Mouse (Mus musculus) hindbrain, embryonic 10.5 days (tissue): Measurements from ENCODE around the gene Calcb. TPM values are rescaled to one million over a fixed set of nuclear protein-coding genes. Genes with fewer than 3 reads are reported as not detected.
A peak's percentile ranks its signal among the peaks of the same experiment; 100 is the strongest.
"Not testable (repeated sequence)": the region's sequence is repeated elsewhere in the genome, so short reads cannot be mapped to it uniquely, and the experiment has no call there.

Source experiments
- DNase-seq: peaks from one replicate; pipeline ENCODE4 v3.0.0-alpha.2; 2017; ENCODE audit warnings: low spot score
- H3K27ac ChIP-seq: fragments of 300-500 bp; sonication (generic); 2 replicates; pipeline ENCODE4 v1.5.1; 2016; ENCODE audit warnings: mild to moderate bottlenecking, moderate library complexity
- H3K27me3 ChIP-seq: fragments of 300-500 bp; sonication (generic); 2 replicates; pipeline ENCODE4 v1.6.1; 2016; ENCODE audit warnings: mild to moderate bottlenecking; ENCODE audit not compliant: poor library complexity, insufficient read depth, severe bottlenecking
- H3K36me3 ChIP-seq: fragments of 300-500 bp; sonication (generic); 2 replicates; pipeline ENCODE4 v1.6.1; 2016; ENCODE audit warnings: mild to moderate bottlenecking, moderate library complexity
- H3K4me1 ChIP-seq: fragments of 300-500 bp; sonication (generic); replicated peaks from 2 replicates; pipeline ENCODE4 v1.6.1; 2016; ENCODE audit warnings: mild to moderate bottlenecking
- H3K4me3 ChIP-seq: fragments of 300-500 bp; sonication (generic); 2 replicates; pipeline ENCODE4 v1.5.1; 2016; ENCODE audit warnings: mild to moderate bottlenecking, moderate library complexity
- H3K9me3 ChIP-seq: fragments of 300-500 bp; sonication (generic); 2 replicates; pipeline ENCODE4 v1.6.1; 2016; ENCODE audit warnings: mild to moderate bottlenecking, moderate library complexity
- WGBS: fragments of 180-500 bp; shearing (Covaris S2); methylation state at CpG from one replicate; pipeline ENCODE4 v1.1.7; 2016; 5-methylcytosine and 5-hydroxymethylcytosine counted together
- polyA plus RNA-seq: library from polyadenylated mRNA; unstranded; fragments of >200 nt; fragmentation: Nextera tagmentation; extraction: Ambion mirVana; gene quantifications from 2 replicates; pipeline ENCODE4 v1.2.1, GENCODE M21; 2016

Gene Calcb
- not detected in 2 replicates for polyA plus RNA-seq

DNA sequence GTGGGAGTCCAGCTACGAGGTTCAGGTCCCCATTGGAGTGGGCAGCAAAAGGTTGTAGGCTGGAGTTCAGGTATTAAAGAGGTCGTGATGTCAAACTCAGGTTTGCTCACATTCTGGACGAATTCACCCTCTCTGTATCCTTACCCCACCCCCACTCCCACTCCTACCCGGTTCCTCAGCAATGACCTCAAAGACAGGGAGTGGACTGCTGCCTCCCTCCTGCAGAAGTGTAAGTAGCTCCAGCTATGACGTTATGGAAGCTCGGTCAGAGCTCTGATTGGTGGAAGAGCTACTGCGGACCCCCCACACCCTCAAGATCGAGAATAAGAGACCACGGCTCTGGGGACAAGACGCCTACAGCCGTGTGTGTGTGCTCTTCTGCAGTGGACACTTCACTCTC lies at the start of gene Calcb:
Calcb (plus strand) TSS at position 344 of the 400 bp plus-strand sequence.
- Histone ChIP-seq H3K4me3 (peak within 1 kb of the TSS; percentile 33), H3K27ac (no peak within 1 kb of the TSS), H3K9me3 (no peaks in the 10 kb centered on the region), H3K4me1 (peaks cover 24% of the 10 kb centered on the region), H3K36me3 (no peaks in the 10 kb centered on the region), H3K27me3 (peaks cover 50% of the 10 kb centered on the region)
- 5% methylated on average over 11 of the region's 11 CpGs for WGBS
- no peak for DNase-seq

DNA sequence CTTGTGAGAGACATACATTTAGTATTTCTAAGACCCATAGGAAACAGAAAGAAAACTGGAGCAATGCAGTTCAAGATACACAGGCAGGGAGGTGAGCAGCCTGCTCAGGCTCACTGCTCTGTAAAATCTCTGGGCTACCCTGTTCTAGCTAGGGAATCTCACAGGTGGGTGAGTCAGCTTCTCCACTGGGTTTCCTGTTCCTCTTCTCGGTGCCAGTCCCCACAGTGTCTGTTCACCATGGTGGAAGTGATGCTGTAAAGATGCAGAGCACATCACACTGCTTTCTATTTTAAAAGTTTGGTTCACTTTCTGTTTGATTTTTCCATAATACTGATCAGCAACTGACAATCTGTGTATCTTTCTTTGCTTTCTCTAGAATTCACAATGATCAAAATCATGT lies 47.0 kb upstream of the Calcb start:
- no peak overlapping the region for H3K4me3 ChIP-seq
- 78% methylated on average over 1 of the region's 1 CpGs for WGBS
- DNase-seq = no peak
- H3K27ac ChIP-seq = no peak overlapping the region
- no peaks in the 10 kb centered on the region for H3K36me3 ChIP-seq
- no peaks in the 10 kb centered on the region for H3K27me3 ChIP-seq
- H3K4me1 ChIP-seq = peaks cover 7% of the 10 kb centered on the region
- no peaks in the 10 kb centered on the region for H3K9me3 ChIP-seq

- Histone ChIP-seq H3K4me1 (peaks cover 7% of the 10 kb centered on the region), H3K4me3 (no peak overlapping the region), H3K36me3 (no peaks in the 10 kb centered on the region), H3K27ac (no peak overlapping the region), H3K27me3 (no peaks in the 10 kb centered on the region), H3K9me3 (no peaks in the 10 kb centered on the region)
- DNase-seq = no peak
- 32% methylated on average over 2 of the region's 2 CpGs for WGBS
Observed at GRCm38 (mm10) chr7:114672697-114673096, 45.7 kb upstream of the Calcb start.

DNA sequence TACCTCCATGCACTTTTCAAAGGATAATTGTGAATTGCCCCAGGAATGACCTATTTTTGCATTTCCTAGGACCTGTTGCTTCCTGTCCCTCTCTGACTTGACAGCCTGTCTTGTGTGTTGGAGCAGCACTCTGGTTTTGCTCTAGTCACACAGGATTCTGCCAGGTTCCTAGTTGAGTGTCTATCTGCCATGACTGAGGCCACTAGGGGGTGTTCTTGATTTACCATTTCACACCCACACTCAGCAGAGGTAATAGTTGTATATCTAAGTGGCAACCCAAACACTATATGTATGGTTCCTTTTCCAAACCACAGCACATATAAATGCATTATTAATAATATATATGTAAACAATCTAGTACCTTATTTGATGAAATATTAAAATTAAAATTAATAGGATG lies 26.1 kb upstream of the Calcb start:
- H3K9me3 ChIP-seq = peaks cover 1% of the 10 kb centered on the region; the same call in 1 of the 2 replicates
- no peak for DNase-seq

GRCm38 (mm10) chr7:114700871-114701270 lies 17.6 kb upstream of the Calcb start:
- 80% methylated on average over 2 of the region's 2 CpGs for WGBS
- Histone ChIP-seq H3K9me3 (no peaks in the 10 kb centered on the region), H3K36me3 (no peaks in the 10 kb centered on the region)

More for the DNA sequence above, 26.1 kb upstream of the Calcb start:
- H3K36me3 ChIP-seq = no peaks in the 10 kb centered on the region
- H3K4me1 ChIP-seq = no peaks in the 10 kb centered on the region
- H3K27ac ChIP-seq = no peak overlapping the region
- H3K27me3 ChIP-seq = no peaks in the 10 kb centered on the region
- H3K4me3 ChIP-seq = no peak overlapping the region

DNA sequence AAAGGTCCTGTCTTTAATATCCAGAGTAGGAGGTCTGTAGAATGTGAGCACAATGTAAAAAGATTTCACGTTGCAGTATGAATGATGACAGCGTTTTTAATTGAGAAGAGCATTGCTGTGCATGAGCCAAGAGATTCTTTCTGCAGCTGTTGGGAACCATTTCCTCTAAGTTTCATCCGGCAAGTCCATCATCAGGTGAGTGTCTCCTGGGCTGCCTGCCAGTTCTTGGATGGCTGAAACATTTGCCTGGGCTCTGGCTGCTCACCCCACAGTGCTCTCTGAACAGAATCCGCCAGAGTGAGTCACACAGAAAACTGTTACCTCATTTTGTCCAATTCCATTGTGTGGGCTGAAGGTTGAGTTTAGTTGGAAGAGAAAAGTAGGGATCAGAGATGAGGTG lies 11.7 kb upstream of the Calcb start:
- no peaks in the 10 kb centered on the region for H3K9me3 ChIP-seq
- DNase-seq = no peak
- H3K4me3 ChIP-seq = no peak overlapping the region
- no peaks in the 10 kb centered on the region for H3K36me3 ChIP-seq
- WGBS = 82% methylated on average over 4 of the region's 4 CpGs
- H3K4me1 ChIP-seq = no peaks in the 10 kb centered on the region
- no peak overlapping the region for H3K27ac ChIP-seq
- no peaks in the 10 kb centered on the region for H3K27me3 ChIP-seq

More at GRCm38 (mm10) chr7:114700871-114701270, 17.6 kb upstream of the Calcb start:
- Histone ChIP-seq H3K27me3 (no peaks in the 10 kb centered on the region), H3K4me1 (no peaks in the 10 kb centered on the region), H3K27ac (no peak overlapping the region), H3K4me3 (no peak overlapping the region)
- no peak for DNase-seq

GRCm38 (mm10) chr7:114707398-114707797 lies 11.0 kb upstream of the Calcb start:
- Histone ChIP-seq H3K36me3 (no peaks in the 10 kb centered on the region), H3K27me3 (no peaks in the 10 kb centered on the region), H3K4me3 (no peak overlapping the region), H3K9me3 (no peaks in the 10 kb centered on the region), H3K4me1 (no peaks in the 10 kb centered on the region), H3K27ac (no peak overlapping the region)
- 79% methylated on average over 1 of the region's 1 CpGs for WGBS
- no peak for DNase-seq

DNA sequence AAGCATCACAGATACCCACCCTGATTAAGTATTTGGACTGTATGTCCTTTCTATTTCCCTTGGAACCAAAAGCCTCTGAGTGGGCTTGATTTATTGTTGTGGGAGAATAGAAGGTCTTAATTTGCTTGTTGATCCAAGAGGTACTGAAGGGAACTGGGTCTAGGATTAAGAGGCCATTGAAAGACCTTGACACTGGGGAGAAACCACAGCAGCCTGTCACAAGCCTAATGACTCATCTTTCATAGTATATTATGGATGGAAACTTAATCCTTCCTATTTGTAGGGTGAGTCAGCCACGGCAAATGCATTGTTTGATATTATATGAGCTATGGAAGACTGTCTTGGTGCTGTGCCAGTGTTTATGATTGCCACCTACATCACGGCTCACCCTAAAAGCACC lies 8.0 kb upstream of the Calcb start:
- DNase-seq = no peak
- Histone ChIP-seq H3K27me3 (no peaks in the 10 kb centered on the region), H3K36me3 (no peaks in the 10 kb centered on the region), H3K9me3 (no peaks in the 10 kb centered on the region), H3K27ac (no peak overlapping the region), H3K4me1 (no peaks in the 10 kb centered on the region), H3K4me3 (no peak overlapping the region)
- WGBS = 91% methylated on average over 2 of the region's 2 CpGs

DNA sequence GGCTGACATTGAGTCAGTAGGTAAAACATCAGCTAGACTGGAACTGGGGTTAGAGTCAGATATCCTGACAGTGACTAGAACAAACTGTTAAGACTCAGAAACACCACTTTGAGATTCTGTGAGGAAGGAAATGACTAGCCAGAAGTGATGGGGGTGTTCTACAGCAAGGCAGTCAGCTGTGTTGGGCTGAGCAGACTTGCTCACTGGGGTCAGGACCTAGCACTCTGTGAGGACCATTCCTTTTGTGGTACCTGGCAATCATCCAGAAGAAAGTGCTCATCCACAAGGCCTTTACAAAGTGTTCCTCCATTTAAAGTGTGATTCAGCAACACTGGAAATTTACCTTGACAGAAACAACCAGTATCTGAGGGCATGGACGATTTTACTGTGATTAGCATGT lies 5.9 kb upstream of the Calcb start:
- no peaks in the 10 kb centered on the region for H3K36me3 ChIP-seq
- peaks cover under 1% of the 10 kb centered on the region; the same call in 1 of the 2 replicates for H3K4me1 ChIP-seq
- WGBS = 76% methylated on average over 1 of the region's 1 CpGs
- peaks cover 11% of the 10 kb centered on the region for H3K27me3 ChIP-seq
- no peaks in the 10 kb centered on the region for H3K9me3 ChIP-seq
- DNase-seq = no peak
- no peak overlapping the region for H3K4me3 ChIP-seq
- no peak overlapping the region for H3K27ac ChIP-seq

- Histone ChIP-seq H3K27ac (no peak overlapping the region), H3K4me1 (peaks cover 24% of the 10 kb centered on the region), H3K36me3 (no peaks in the 10 kb centered on the region), H3K27me3 (peaks cover 50% of the 10 kb centered on the region), H3K9me3 (no peaks in the 10 kb centered on the region), H3K4me3 (peak overlapping the region; percentile 33)
- DNase-seq = peak; percentile 51
- WGBS = 4% methylated on average over 17 of the region's 17 CpGs
Observed at GRCm38 (mm10) chr7:114719381-114720131, 1.1 kb downstream of the Calcb start.

- H3K36me3 ChIP-seq, H3K27ac ChIP-seq, H3K4me1 ChIP-seq, H3K9me3 ChIP-seq, DNase-seq, H3K27me3 ChIP-seq, H3K4me3 ChIP-seq: not testable (repeated sequence)
- WGBS = 62% methylated on average over 4 of the region's 4 CpGs
Observed at GRCm38 (mm10) chr7:114729696-114730095, 11.3 kb downstream of the Calcb start.

GRCm38 (mm10) chr7:114731175-114731574 lies 12.7 kb downstream of the Calcb start:
- H3K4me3 ChIP-seq = no peak overlapping the region
- no peaks in the 10 kb centered on the region for H3K36me3 ChIP-seq
- H3K9me3 ChIP-seq = no peaks in the 10 kb centered on the region
- H3K27me3 ChIP-seq = no peaks in the 10 kb centered on the region
- 82% methylated on average over 6 of the region's 6 CpGs for WGBS
- no peak overlapping the region for H3K27ac ChIP-seq
- H3K4me1 ChIP-seq = peaks cover 1% of the 10 kb centered on the region; the same call in 1 of the 2 replicates
- no peak for DNase-seq

GRCm38 (mm10) chr7:114731700-114732099 lies 13.3 kb downstream of the Calcb start:
- DNase-seq, H3K9me3 ChIP-seq, H3K27me3 ChIP-seq, H3K27ac ChIP-seq, H3K4me3 ChIP-seq, H3K4me1 ChIP-seq, H3K36me3 ChIP-seq: not testable (repeated sequence)
- WGBS = 39% methylated on average over 4 of the region's 4 CpGs
